Mouse (Mus musculus): Measurements from ENCODE around the gene Smpd4. TPM values are rescaled to one million over a fixed set of nuclear protein-coding genes. Genes with fewer than 3 reads are reported as not detected.

The Smpd4 gene
- total RNA-seq, 1 experiment from 2014 or later = 33.7 TPM

GRCm38 (mm10) chr16:17638036-17638628, 19.0 kb downstream of the Smpd4 start:
- no peak for DNase-seq

- DNase-seq = no peak
Measured at GRCm38 (mm10) chr16:17639081-17639480, 19.9 kb downstream of the Smpd4 start.

GRCm38 (mm10) chr16:17639951-17640350, 20.8 kb downstream of the Smpd4 start:
- DNase-seq = no peak

GRCm38 (mm10) chr16:17640706-17641105, 21.6 kb downstream of the Smpd4 start:
- DNase-seq = no peak

GRCm38 (mm10) chr16:17641301-17641700, 22.1 kb downstream of the Smpd4 start:
- no peak for DNase-seq

GRCm38 (mm10) chr16:17642311-17642710, 23.2 kb downstream of the Smpd4 start:
- DNase-seq = no peak

GRCm38 (mm10) chr16:17643437-17643990, 24.4 kb downstream of the Smpd4 start:
- DNase-seq = no peak

GRCm38 (mm10) chr16:17646310-17647114, 27.4 kb downstream of the Smpd4 start, which contains the start of gene Ccdc74a:
TSS of gene Ccdc74a (plus strand) at chr16:17646470.
- DNase-seq = peak; percentile 87

- no peak for DNase-seq
Measured at GRCm38 (mm10) chr16:17647156-17647555, 28.0 kb downstream of the Smpd4 start.

- no peak for DNase-seq
Measured at GRCm38 (mm10) chr16:17647566-17648340, 28.6 kb downstream of the Smpd4 start.

- DNase-seq = no peak
Measured at GRCm38 (mm10) chr16:17649925-17650605, 30.9 kb downstream of the Smpd4 start.

GRCm38 (mm10) chr16:17650711-17651110, 31.6 kb downstream of the Smpd4 start:
- no peak for DNase-seq

GRCm38 (mm10) chr16:17652607-17653006, 33.5 kb downstream of the Smpd4 start:
- no peak for DNase-seq

GRCm38 (mm10) chr16:17653601-17654000, 34.4 kb downstream of the Smpd4 start:
- no peak for DNase-seq

- no peak for DNase-seq
Measured at GRCm38 (mm10) chr16:17654188-17654795, 35.1 kb downstream of the Smpd4 start.

GRCm38 (mm10) chr16:17656212-17656871, 37.2 kb downstream of the Smpd4 start:
- no peak for DNase-seq

GRCm38 (mm10) chr16:17665568-17665967, 46.4 kb downstream of the Smpd4 start:
- no peak for DNase-seq

- no peak for DNase-seq
Measured at GRCm38 (mm10) chr16:17669886-17670285, 50.7 kb downstream of the Smpd4 start.
